ENCODE assay signal across 11 mouse cellular contexts in the genomic region with DNA sequence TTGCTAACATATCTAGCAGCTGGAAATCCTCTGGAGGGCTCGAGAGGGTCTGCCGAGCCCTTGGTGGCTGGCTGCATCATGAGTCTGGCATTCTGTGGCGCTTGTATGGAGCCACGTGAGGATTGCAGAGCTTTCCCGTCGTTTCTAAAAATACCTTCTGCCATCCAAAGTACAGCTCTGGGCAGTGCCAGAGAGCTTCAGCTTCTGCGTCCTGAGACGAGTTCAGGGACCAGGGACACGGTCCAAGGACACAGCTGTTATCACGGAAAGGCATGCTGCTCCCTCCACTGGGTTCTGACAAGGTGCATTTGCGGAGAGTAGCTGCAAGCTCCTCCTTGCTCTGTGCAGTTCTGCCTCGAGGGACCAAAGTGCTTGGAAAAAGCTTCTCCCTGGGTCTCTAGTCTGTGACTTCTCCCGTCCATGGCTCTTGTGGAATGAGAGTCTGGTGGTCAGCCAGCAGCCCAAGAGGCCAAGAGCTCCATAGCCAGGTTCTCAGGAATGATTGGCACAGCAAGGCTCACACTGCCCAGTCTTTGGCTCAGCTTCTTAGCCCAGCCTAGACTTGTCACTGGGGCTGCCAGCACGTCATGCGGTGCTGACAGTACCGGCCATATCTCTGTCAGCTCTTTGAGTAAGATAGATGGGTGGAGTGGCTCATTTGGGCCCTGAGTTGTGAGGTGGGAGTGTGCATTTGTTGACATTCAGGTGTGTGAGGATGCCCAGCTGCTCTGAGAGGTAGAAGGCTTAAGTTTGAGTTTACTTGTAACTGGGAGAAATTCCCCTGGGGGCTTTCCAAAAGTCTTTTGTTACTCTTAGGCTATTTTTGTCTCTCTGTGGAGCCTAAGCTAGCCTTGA. TPM values are rescaled to one million over a fixed set of nuclear protein-coding genes. Genes with fewer than 3 reads are reported as not detected.
A peak's percentile ranks its signal among the peaks of the same experiment; 100 is the strongest.
DNase-seq lines count a peak whose midpoint lies in the region; ATAC-seq and TF ChIP-seq lines count a peak whose summit lies in the region.
"Had no signal": no experiment of that assay in that cellular context is flagged by ENCODE, and none has a peak within 500 bp of the region (broad histone marks: within the 10 kb centered on the region; RNA-seq: fewer than 3 reads in every experiment).

No protein-coding gene starts in this region.

- TF ChIP-seq CTCF in heart, adult 2 months (IDR thresholded peaks at IDR 0.05), result no peak

- H3K36me3 ChIP-seq in kidney, embryonic 14.5 days (ENCODE audit: control insufficient read depth, insufficient read depth, low read length), result no peaks in the 10 kb centered on the region
- H3K36me3 ChIP-seq in heart, adult 2 months (ENCODE audit: control insufficient read depth, insufficient read depth, low read length), result peaks cover 8% of the 10 kb centered on the region
- H3K36me3 ChIP-seq in forebrain, embryonic 14.5 days (ENCODE audit: control insufficient read depth, insufficient read depth, low read length), result no peaks in the 10 kb centered on the region
- H3K36me3 ChIP-seq: embryonic facial prominence, embryonic 13.5 days; G1E; neural tube, embryonic 13.5 days had no signal

- H3K27ac ChIP-seq in kidney, embryonic 14.5 days (ENCODE audit: low read depth, low read length), result no peak overlapping the region
- H3K27ac ChIP-seq in heart, adult 2 months, result peak overlapping the region; percentile 90
- H3K27ac ChIP-seq in forebrain, embryonic 14.5 days (ENCODE audit: low read depth, low read length), result no peak overlapping the region
- H3K27ac ChIP-seq: embryonic facial prominence, embryonic 13.5 days; neural tube, embryonic 13.5 days had no signal

- no peak overlapping the region for H3K9ac ChIP-seq in kidney, embryonic 14.5 days (ENCODE audit: low read depth, low read length)
- H3K9ac ChIP-seq in heart, adult 2 months (ENCODE audit: low read depth, low read length), result peak overlapping the region; percentile 47
- H3K9ac ChIP-seq in forebrain, embryonic 14.5 days (ENCODE audit: low read length), result no peak overlapping the region
- H3K9ac ChIP-seq: embryonic facial prominence, embryonic 13.5 days; neural tube, embryonic 13.5 days had no signal

- peak; percentile 88 for TF ChIP-seq EP300 in heart, adult 2 months (IDR thresholded peaks at IDR 0.05; ENCODE audit: insufficient read depth, low read depth, low read length)

- intact Hi-C loops in heart, adult 2 months (cut with DNase I), result no loop called here

- H3K4me2 ChIP-seq in kidney, embryonic 14.5 days (replicated peaks; ENCODE audit: low read depth, low read length), result no peak overlapping the region
- H3K4me2 ChIP-seq in forebrain, embryonic 14.5 days (ENCODE audit: low read length), result no peak overlapping the region
- H3K4me2 ChIP-seq: embryonic facial prominence, embryonic 13.5 days; neural tube, embryonic 13.5 days had no signal

- 64% methylated on average over 16 of the region's 16 CpGs for WGBS in kidney, embryonic 14.5 days
- 33% methylated on average over 16 of the region's 16 CpGs for WGBS in heart, adult 2 months
- 80% methylated on average over 16 of the region's 16 CpGs for WGBS in forebrain, embryonic 14.5 days

- no peak overlapping the region for H3K4me3 ChIP-seq in kidney, embryonic 14.5 days (ENCODE audit: low read length)
- H3K4me3 ChIP-seq in heart, adult 2 months, result peak overlapping the region; percentile 20; the same call in 1 of the 2 replicates
- H3K4me3 ChIP-seq in forebrain, embryonic 14.5 days (ENCODE audit: low read depth, low read length), result no peak overlapping the region
- H3K4me3 ChIP-seq: embryonic facial prominence, embryonic 13.5 days; neural tube, embryonic 13.5 days had no signal

- no peaks in the 10 kb centered on the region for H3K4me1 ChIP-seq in kidney, embryonic 14.5 days (ENCODE audit: control insufficient read depth, insufficient read depth, low read length)
- peaks cover 30% of the 10 kb centered on the region for H3K4me1 ChIP-seq in heart, adult 2 months (ENCODE audit: control insufficient read depth, insufficient read depth, low read length)
- no peaks in the 10 kb centered on the region for H3K4me1 ChIP-seq in forebrain, embryonic 14.5 days (ENCODE audit: control insufficient read depth, insufficient read depth, low read length)
- H3K4me1 ChIP-seq: neural tube, embryonic 13.5 days had no signal

- no peaks in the 10 kb centered on the region for H3K79me2 ChIP-seq in heart, adult 2 months (replicated peaks; ENCODE audit: control insufficient read depth, insufficient read depth, low read length)

- H3K9me3 ChIP-seq in kidney, embryonic 14.5 days (ENCODE audit: control insufficient read depth, low read length), result no peaks in the 10 kb centered on the region
- no peaks in the 10 kb centered on the region for H3K9me3 ChIP-seq in forebrain, embryonic 14.5 days (replicated peaks; ENCODE audit: control insufficient read depth, low read length)
- H3K9me3 ChIP-seq: embryonic facial prominence, embryonic 13.5 days; G1E; neural tube, embryonic 13.5 days had no signal

- ATAC-seq in kidney, embryonic 14.5 days (ENCODE audit: low FRiP score, low TSS enrichment), result no peak
- ATAC-seq in forebrain, embryonic 14.5 days, result no peak

- no peaks in the 10 kb centered on the region for H3K27me3 ChIP-seq in kidney, embryonic 14.5 days (ENCODE audit: control insufficient read depth, insufficient read depth, low read length)
- H3K27me3 ChIP-seq in heart, adult 2 months (ENCODE audit: control insufficient read depth, insufficient read depth, low read length), result no peaks in the 10 kb centered on the region
- no peaks in the 10 kb centered on the region for H3K27me3 ChIP-seq in forebrain, embryonic 14.5 days (replicated peaks; ENCODE audit: control insufficient read depth, insufficient read depth, low read length)
- H3K27me3 ChIP-seq: embryonic facial prominence, embryonic 13.5 days; neural tube, embryonic 13.5 days had no signal

- DNase-seq in kidney, adult 9 months, result peak; percentile 66
- peak; percentile 76 to 81 for DNase-seq in adrenal gland, postnatal 36 days
- peak; percentile 72 to 88 for DNase-seq in heart, adult 2 months
- peak; percentile 37 for DNase-seq in lung, postnatal 25 days (ENCODE audit: low spot score)
- no peak for DNase-seq in spleen, adult 18-20 months
- no peak for DNase-seq in forebrain, embryonic 14.5 days (ENCODE audit: low spot score)
- DNase-seq in left cerebral cortex, adult 11 months (ENCODE audit: low spot score), result no peak

- TF ChIP-seq POLR2A in heart, adult 2 months (IDR thresholded peaks at IDR 0.05; ENCODE audit: insufficient read depth, low read depth, low read length), result peak; percentile 70

RNA-seq across cellular contexts. Expression of a gene that starts 56.5 kb away (rescaled TPM):
- 2.9 and 4.3 TPM in 2 replicates for polyA plus RNA-seq in kidney, embryonic 14.5 days (2014; fragmentation: Nextera tagmentation; extraction: Ambion mirVana)
- total RNA-seq in adrenal gland, postnatal 36 days (2021), result 10 to 100 TPM; 10.2 to 20.7 TPM
- 10 to 100 TPM; 43.7 to 58.1 TPM for total RNA-seq in heart, adult 2 months (2021)
- polyA plus RNA-seq in heart, adult 2 months (2012; rRNA removed), result 21.2 and 25.8 TPM in 2 replicates
- 0.72 and 0.90 TPM in 2 replicates for polyA plus RNA-seq in forebrain, embryonic 14.5 days (2014; fragmentation: Nextera tagmentation; extraction: Ambion mirVana)

Comparison
In these comparisons a context has a peak if more than half of its experiments do, and no peak if none do; other contexts are left out.
1. DNase-seq: peak in kidney, adult 9 months (single experiment), adrenal gland, postnatal 36 days (2 of 2), heart, adult 2 months (2 of 2) and lung, postnatal 25 days (single experiment); none in spleen, adult 18-20 months (0 of 2), forebrain, embryonic 14.5 days (single experiment) and left cerebral cortex, adult 11 months (single experiment).